Mouse (Mus musculus): ENCODE results near the gene Pik3c2g. TPM values are rescaled to one million over a fixed set of nuclear protein-coding genes. Genes with fewer than 3 reads are reported as not detected.

The Pik3c2g gene
- polyA plus RNA-seq, 1 experiment from 2014 or later = 0.10 TPM

- Histone ChIP-seq H3K9me3 (replicated peaks; ENCODE audit: control insufficient read depth, low read length) (no peaks in the 10 kb centered on the region), H3K4me2 (ENCODE audit: low read length) (no peak overlapping the region), H3K4me1 (ENCODE audit: control insufficient read depth, insufficient read depth, low read length) (no peaks in the 10 kb centered on the region), H3K27me3 (replicated peaks; ENCODE audit: control insufficient read depth, insufficient read depth, low read length) (no peaks in the 10 kb centered on the region), H3K36me3 (ENCODE audit: control insufficient read depth, insufficient read depth, low read length) (no peaks in the 10 kb centered on the region), H3K9ac (ENCODE audit: low read length) (no peak overlapping the region), H3K27ac (ENCODE audit: low read depth, low read length) (no peak overlapping the region), H3K4me3 (ENCODE audit: low read depth, low read length) (no peak overlapping the region)
- WGBS = 32% methylated on average over 4 of the region's 4 CpGs
- DNase-seq (ENCODE audit: low spot score) = peak; percentile 66
- no peak for ATAC-seq
These were observed 68.4 kb downstream of the Pik3c2g start for GRCm38 (mm10) chr6:139655399-139655798.

GRCm38 (mm10) chr6:139662462-139662861, 75.4 kb downstream of the Pik3c2g start:
- ATAC-seq = peak; percentile 61; the same call in 1 of the 2 replicates
- WGBS = 53% methylated on average over 1 of the region's 1 CpGs

DNA sequence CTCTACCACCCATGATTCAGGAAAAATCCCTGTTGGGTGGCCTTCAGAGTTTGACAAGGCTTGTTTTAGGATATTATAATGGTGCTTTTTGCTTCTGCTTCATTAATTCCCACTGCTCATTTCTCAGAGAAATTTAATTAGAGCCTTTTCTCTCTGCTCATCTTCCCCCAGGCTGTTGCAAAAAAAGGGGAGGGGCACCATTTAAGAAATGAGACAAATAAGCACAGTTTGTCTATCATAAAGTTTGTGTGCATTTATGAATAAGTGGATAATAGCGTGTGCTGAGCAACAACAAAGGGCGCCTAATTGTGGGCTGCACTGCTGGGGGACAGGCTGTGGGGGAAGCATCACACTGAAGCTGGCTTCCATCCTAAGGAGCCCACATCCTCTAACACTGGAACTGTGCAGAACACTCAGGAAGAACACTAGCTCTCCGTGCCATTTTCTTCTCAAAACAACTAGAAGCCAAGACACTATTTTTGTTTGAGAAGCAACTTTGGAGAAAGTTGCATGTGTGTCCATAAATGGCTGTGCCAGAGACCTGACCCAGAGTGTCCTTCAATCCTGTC, 131.5 kb downstream of the Pik3c2g start:
- Histone ChIP-seq H3K4me3 (ENCODE audit: low read depth, low read length) (no peak overlapping the region), H3K36me3 (ENCODE audit: control insufficient read depth, insufficient read depth, low read length) (no peaks in the 10 kb centered on the region), H3K4me1 (ENCODE audit: control insufficient read depth, insufficient read depth, low read length) (no peaks in the 10 kb centered on the region), H3K9me3 (replicated peaks; ENCODE audit: control insufficient read depth, low read length) (no peaks in the 10 kb centered on the region), H3K4me2 (ENCODE audit: low read length) (no peak overlapping the region), H3K9ac (ENCODE audit: low read length) (no peak overlapping the region), H3K27me3 (replicated peaks; ENCODE audit: control insufficient read depth, insufficient read depth, low read length) (no peaks in the 10 kb centered on the region), H3K27ac (ENCODE audit: low read depth, low read length) (no peak overlapping the region)
- 68% methylated on average over 3 of the region's 3 CpGs for WGBS
- DNase-seq (ENCODE audit: low spot score) (peak; percentile 14), ATAC-seq (peak; percentile 73; the same call in 1 of the 2 replicates)

More at GRCm38 (mm10) chr6:139662462-139662861, 75.4 kb downstream of the Pik3c2g start:
- H3K27ac ChIP-seq (ENCODE audit: low read depth, low read length) = no peak overlapping the region
- H3K9me3 ChIP-seq (replicated peaks; ENCODE audit: control insufficient read depth, low read length) = no peaks in the 10 kb centered on the region
- H3K4me2 ChIP-seq (ENCODE audit: low read length) = no peak overlapping the region
- no peak overlapping the region for H3K9ac ChIP-seq (ENCODE audit: low read length)
- no peak overlapping the region for H3K4me3 ChIP-seq (ENCODE audit: low read depth, low read length)
- no peaks in the 10 kb centered on the region for H3K27me3 ChIP-seq (replicated peaks; ENCODE audit: control insufficient read depth, insufficient read depth, low read length)
- H3K4me1 ChIP-seq (ENCODE audit: control insufficient read depth, insufficient read depth, low read length) = no peaks in the 10 kb centered on the region
- no peaks in the 10 kb centered on the region for H3K36me3 ChIP-seq (ENCODE audit: control insufficient read depth, insufficient read depth, low read length)
- peak; percentile 40 for DNase-seq (ENCODE audit: low spot score)

DNA sequence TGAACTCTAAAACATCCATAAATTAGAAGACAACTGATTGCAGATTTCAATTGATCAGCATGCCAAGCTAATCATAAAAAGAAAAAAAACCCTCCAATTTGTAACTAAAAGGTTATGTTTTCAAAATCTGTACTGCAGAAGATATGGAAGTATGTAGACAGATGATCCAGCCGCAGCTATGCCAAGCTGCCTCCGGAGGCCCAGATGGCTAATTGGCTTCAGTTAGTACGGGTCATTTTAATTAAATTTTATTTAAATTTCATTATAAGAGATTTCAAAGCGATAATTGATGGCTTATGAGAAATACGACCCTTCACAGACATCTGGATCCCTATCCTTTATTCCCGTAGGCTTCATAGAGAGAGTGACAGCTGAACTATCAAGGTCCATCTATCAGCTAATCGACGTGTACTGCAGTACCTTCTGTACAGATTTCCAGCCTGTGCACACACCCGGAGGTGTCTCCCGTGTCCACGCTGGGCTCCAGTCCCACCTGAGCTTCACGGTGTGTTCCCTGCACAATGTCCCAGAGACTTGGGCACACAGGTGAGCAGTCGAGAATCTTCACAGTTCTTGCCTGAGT, 132.7 kb downstream of the Pik3c2g start:
- no peaks in the 10 kb centered on the region for H3K36me3 ChIP-seq (ENCODE audit: control insufficient read depth, insufficient read depth, low read length)
- DNase-seq (ENCODE audit: low spot score) = no peak
- no peaks in the 10 kb centered on the region for H3K9me3 ChIP-seq (replicated peaks; ENCODE audit: control insufficient read depth, low read length)
- no peaks in the 10 kb centered on the region for H3K4me1 ChIP-seq (ENCODE audit: control insufficient read depth, insufficient read depth, low read length)
- no peak overlapping the region for H3K4me2 ChIP-seq (ENCODE audit: low read length)
- H3K27ac ChIP-seq (ENCODE audit: low read depth, low read length) = no peak overlapping the region
- H3K9ac ChIP-seq (ENCODE audit: low read length) = no peak overlapping the region
- H3K27me3 ChIP-seq (replicated peaks; ENCODE audit: control insufficient read depth, insufficient read depth, low read length) = no peaks in the 10 kb centered on the region
- 84% methylated on average over 13 of the region's 13 CpGs for WGBS
- no peak for ATAC-seq
- H3K4me3 ChIP-seq (ENCODE audit: low read depth, low read length) = no peak overlapping the region

DNA sequence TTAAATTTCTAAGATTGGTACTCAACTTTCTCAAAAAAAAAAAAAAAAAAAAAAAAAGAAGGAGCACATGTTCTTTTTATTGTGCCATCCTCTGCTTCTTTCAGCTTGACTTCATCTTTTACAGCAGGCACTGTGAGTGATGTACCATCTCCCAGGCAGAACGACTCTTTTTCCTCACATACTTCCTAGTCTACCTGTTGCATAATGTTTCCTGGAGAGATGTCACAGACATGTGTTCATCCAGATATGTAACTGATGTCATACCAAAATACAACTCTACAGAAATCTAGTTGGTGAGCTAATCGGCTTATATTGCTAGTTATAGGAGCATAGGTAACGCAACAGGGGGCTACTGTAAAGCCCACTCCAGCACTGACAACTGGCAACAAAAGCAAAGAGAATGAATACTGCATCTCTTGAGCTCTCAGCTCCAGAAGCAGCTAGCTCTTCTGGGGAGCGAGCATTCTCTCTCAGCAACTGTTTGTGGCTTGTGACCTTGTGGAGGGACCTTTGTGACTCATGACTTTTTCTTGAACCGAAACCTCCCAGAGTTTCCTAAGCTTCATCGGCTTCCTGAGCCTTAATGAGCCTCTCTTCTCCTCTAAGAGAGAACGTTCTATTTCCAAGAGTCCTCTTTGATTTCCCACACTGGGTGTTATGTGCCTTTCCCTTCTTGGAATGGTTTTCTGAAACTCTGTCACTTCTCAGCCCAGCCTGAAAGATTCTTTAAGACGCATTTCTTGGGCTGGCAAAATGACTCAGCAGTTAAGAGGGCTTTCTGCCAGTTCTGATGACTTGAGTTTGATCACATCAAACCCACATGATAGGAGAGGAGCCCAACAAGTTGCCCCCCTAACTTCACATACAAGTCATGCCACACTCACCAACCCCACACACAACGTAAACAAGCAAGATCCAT, 148.9 kb downstream of the Pik3c2g start:
- no peak overlapping the region for H3K9ac ChIP-seq (ENCODE audit: low read length)
- no peak overlapping the region for H3K4me2 ChIP-seq (ENCODE audit: low read length)
- no peaks in the 10 kb centered on the region for H3K36me3 ChIP-seq (ENCODE audit: control insufficient read depth, insufficient read depth, low read length)
- H3K27me3 ChIP-seq (replicated peaks; ENCODE audit: control insufficient read depth, insufficient read depth, low read length) = no peaks in the 10 kb centered on the region
- 90% methylated on average over 9 of the region's 9 CpGs for WGBS
- DNase-seq (ENCODE audit: low spot score) (no peak), ATAC-seq (no peak)
- no peaks in the 10 kb centered on the region for H3K4me1 ChIP-seq (ENCODE audit: control insufficient read depth, insufficient read depth, low read length)
- no peaks in the 10 kb centered on the region for H3K9me3 ChIP-seq (replicated peaks; ENCODE audit: control insufficient read depth, low read length)
- H3K4me3 ChIP-seq (ENCODE audit: low read depth, low read length) = no peak overlapping the region
- H3K27ac ChIP-seq (ENCODE audit: low read depth, low read length) = no peak overlapping the region

GRCm38 (mm10) chr6:139738350-139738749, 151.3 kb downstream of the Pik3c2g start:
- H3K36me3 ChIP-seq (ENCODE audit: control insufficient read depth, insufficient read depth, low read length) = no peaks in the 10 kb centered on the region
- 54% methylated on average over 5 of the region's 5 CpGs for WGBS
- DNase-seq (ENCODE audit: low spot score) (peak; percentile 46), ATAC-seq (0 out of 2 replicates have a peak, but pooled peaks have one; percentile 44)
- H3K27ac ChIP-seq (ENCODE audit: low read depth, low read length) = no peak overlapping the region
- H3K27me3 ChIP-seq (replicated peaks; ENCODE audit: control insufficient read depth, insufficient read depth, low read length) = no peaks in the 10 kb centered on the region
- no peak overlapping the region for H3K9ac ChIP-seq (ENCODE audit: low read length)
- H3K4me1 ChIP-seq (ENCODE audit: control insufficient read depth, insufficient read depth, low read length) = no peaks in the 10 kb centered on the region
- H3K4me2 ChIP-seq (ENCODE audit: low read length) = no peak overlapping the region
- no peak overlapping the region for H3K4me3 ChIP-seq (ENCODE audit: low read depth, low read length)
- no peaks in the 10 kb centered on the region for H3K9me3 ChIP-seq (replicated peaks; ENCODE audit: control insufficient read depth, low read length)

GRCm38 (mm10) chr6:139742693-139743432, 155.8 kb downstream of the Pik3c2g start:
- no peaks in the 10 kb centered on the region for H3K4me1 ChIP-seq (ENCODE audit: control insufficient read depth, insufficient read depth, low read length)
- ATAC-seq (no peak), DNase-seq (ENCODE audit: low spot score) (no peak)
- no peak overlapping the region for H3K27ac ChIP-seq (ENCODE audit: low read depth, low read length)
- no peaks in the 10 kb centered on the region for H3K36me3 ChIP-seq (ENCODE audit: control insufficient read depth, insufficient read depth, low read length)
- no peak overlapping the region for H3K4me2 ChIP-seq (ENCODE audit: low read length)
- H3K9ac ChIP-seq (ENCODE audit: low read length) = no peak overlapping the region
- H3K4me3 ChIP-seq (ENCODE audit: low read depth, low read length) = no peak overlapping the region
- H3K9me3 ChIP-seq (replicated peaks; ENCODE audit: control insufficient read depth, low read length) = no peaks in the 10 kb centered on the region
- WGBS = 84% methylated on average over 12 of the region's 12 CpGs
- H3K27me3 ChIP-seq (replicated peaks; ENCODE audit: control insufficient read depth, insufficient read depth, low read length) = no peaks in the 10 kb centered on the region

DNA sequence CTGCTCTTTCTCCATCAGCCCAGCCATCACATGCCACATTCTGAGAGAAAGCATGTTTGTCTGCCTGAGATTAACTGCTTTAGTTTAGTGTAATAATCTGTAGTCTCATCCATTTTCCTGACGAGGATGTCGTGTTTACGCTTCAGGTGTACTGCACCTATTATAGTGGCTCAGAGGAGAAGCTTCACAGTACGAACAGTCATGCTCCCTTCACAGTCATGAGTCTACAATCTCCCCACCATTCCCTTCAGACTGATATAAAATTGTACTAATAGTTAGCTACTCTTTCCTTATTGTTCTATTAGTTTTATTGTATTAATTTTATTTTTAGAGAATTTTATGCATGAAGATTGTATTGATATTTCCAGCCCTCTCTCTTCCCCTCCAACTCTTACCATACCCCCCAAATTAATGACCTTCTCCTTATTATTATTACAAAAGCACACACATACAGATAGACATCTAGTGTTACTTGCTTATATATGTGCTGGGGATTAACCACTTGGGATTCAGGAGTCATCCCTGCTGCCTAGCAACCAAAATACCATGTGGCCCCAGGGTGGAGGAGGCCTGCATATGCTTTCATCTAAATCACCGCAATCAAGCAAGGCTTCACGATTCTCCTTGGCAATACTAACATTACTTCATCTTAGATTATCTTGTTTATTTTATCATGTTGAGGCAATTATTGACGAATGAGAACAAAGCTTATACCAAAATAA, 159.9 kb downstream of the Pik3c2g start:
- Histone ChIP-seq H3K9me3 (replicated peaks; ENCODE audit: control insufficient read depth, low read length) (no peaks in the 10 kb centered on the region), H3K4me2 (ENCODE audit: low read length) (no peak overlapping the region), H3K27ac (ENCODE audit: low read depth, low read length) (no peak overlapping the region), H3K9ac (ENCODE audit: low read length) (no peak overlapping the region), H3K4me3 (ENCODE audit: low read depth, low read length) (no peak overlapping the region), H3K27me3 (replicated peaks; ENCODE audit: control insufficient read depth, insufficient read depth, low read length) (no peaks in the 10 kb centered on the region), H3K4me1 (ENCODE audit: control insufficient read depth, insufficient read depth, low read length) (no peaks in the 10 kb centered on the region), H3K36me3 (ENCODE audit: control insufficient read depth, insufficient read depth, low read length) (no peaks in the 10 kb centered on the region)
- ATAC-seq (no peak), DNase-seq (ENCODE audit: low spot score) (peak; percentile 25)
- 77% methylated on average over 7 of the region's 7 CpGs for WGBS
